Mouse (Mus musculus) neural tube, embryonic 13.5 days (tissue): ENCODE data around the gene Pts. TPM values are rescaled to one million over a fixed set of nuclear protein-coding genes. Genes with fewer than 3 reads are reported as not detected.

ENCODE experiments used
- ATAC-seq: fragments of 200-750 bp; cut with Nextera tagmentation; 2 replicates; pipeline ENCODE4 v1.8.0; 2017; ENCODE audit warnings: low read depth, mild to moderate bottlenecking, moderate TSS enrichment, moderate library complexity
- H3K27ac ChIP-seq: fragments of 300-500 bp; sonication (generic); replicated peaks from 2 replicates; pipeline ENCODE4 v1.5.1; 2015; ENCODE audit warnings: moderate library complexity, mild to moderate bottlenecking, inconsistent platforms
- H3K27me3 ChIP-seq: fragments of 300-500 bp; sonication (generic); 2 replicates; pipeline ENCODE4 v1.6.1; 2015; ENCODE audit warnings: mild to moderate bottlenecking, inconsistent platforms
- H3K36me3 ChIP-seq: fragments of 300-500 bp; sonication (generic); 2 replicates; pipeline ENCODE4 v1.6.1; 2015; ENCODE audit warnings: mild to moderate bottlenecking, inconsistent platforms
- H3K4me1 ChIP-seq: fragments of 300-500 bp; sonication (generic); replicated peaks from 2 replicates; pipeline ENCODE4 v1.6.1; 2015; ENCODE audit warnings: inconsistent platforms
- H3K4me2 ChIP-seq: fragments of 300-500 bp; sonication (generic); 2 replicates; pipeline ENCODE4 v1.6.1; 2015; ENCODE audit warnings: inconsistent platforms, mild to moderate bottlenecking, moderate library complexity
- H3K4me3 ChIP-seq: fragments of 300-500 bp; sonication (generic); 2 replicates; pipeline ENCODE4 v1.5.1; 2015; ENCODE audit warnings: mild to moderate bottlenecking, inconsistent platforms
- H3K9ac ChIP-seq: fragments of 300-500 bp; sonication (generic); 2 replicates; pipeline ENCODE4 v1.6.1; 2015; ENCODE audit warnings: moderate library complexity, mild to moderate bottlenecking, inconsistent platforms
- H3K9me3 ChIP-seq: fragments of 300-500 bp; sonication (generic); 2 replicates; pipeline ENCODE4 v1.6.1; 2016; ENCODE audit warnings: inconsistent platforms
- WGBS: fragments of 180-500 bp; shearing (Covaris S2); methylation state at CpG from one replicate; pipeline ENCODE4 v1.1.7; 2015; 5-methylcytosine and 5-hydroxymethylcytosine counted together
- polyA plus RNA-seq: library from polyadenylated mRNA; unstranded; fragments of >200 nt; fragmentation: Nextera tagmentation; extraction: Ambion mirVana; gene quantifications from 2 replicates; pipeline ENCODE4 v1.2.1, GENCODE M21; 2015

The Pts gene
- polyA plus RNA-seq, 1 experiment from 2014 or later: 128 TPM

- Histone ChIP-seq H3K27ac (no peak overlapping the region), H3K4me3 (no peak overlapping the region), H3K4me2 (no peak overlapping the region), H3K27me3 (no peaks in the 10 kb centered on the region), H3K9me3 (no peaks in the 10 kb centered on the region), H3K9ac (no peak overlapping the region), H3K36me3 (peaks cover 13% of the 10 kb centered on the region; the same call in 1 of the 2 replicates), H3K4me1 (peaks cover 17% of the 10 kb centered on the region)
- WGBS: 90% methylated on average over 5 of the region's 5 CpGs
- ATAC-seq: no peak
These were observed 3.6 kb downstream of the Pts start for GRCm38 (mm10) chr9:50524936-50525335.

GRCm38 (mm10) chr9:50522574-50522973, 6.0 kb downstream of the Pts start:
- no peak overlapping the region for H3K4me2 ChIP-seq
- WGBS: 84% methylated on average over 5 of the region's 5 CpGs
- H3K4me3 ChIP-seq: no peak overlapping the region
- no peak overlapping the region for H3K27ac ChIP-seq
- H3K27me3 ChIP-seq: no peaks in the 10 kb centered on the region
- no peak overlapping the region for H3K9ac ChIP-seq
- H3K36me3 ChIP-seq: peaks cover 13% of the 10 kb centered on the region; the same call in 1 of the 2 replicates
- no peak for ATAC-seq
- H3K9me3 ChIP-seq: no peaks in the 10 kb centered on the region
- peaks cover 11% of the 10 kb centered on the region for H3K4me1 ChIP-seq

GRCm38 (mm10) chr9:50521562-50521961, 7.0 kb downstream of the Pts start:
- H3K9me3 ChIP-seq: no peaks in the 10 kb centered on the region
- ATAC-seq: no peak
- H3K36me3 ChIP-seq: peaks cover 13% of the 10 kb centered on the region; the same call in 1 of the 2 replicates
- H3K27ac ChIP-seq: no peak overlapping the region
- no peak overlapping the region for H3K4me3 ChIP-seq
- no peak overlapping the region for H3K9ac ChIP-seq
- 57% methylated on average over 2 of the region's 2 CpGs for WGBS
- 0 out of 2 replicates have a peak, but pooled peaks cover under 1% of the 10 kb centered on the region for H3K4me1 ChIP-seq
- no peaks in the 10 kb centered on the region for H3K27me3 ChIP-seq
- no peak overlapping the region for H3K4me2 ChIP-seq

- 91% methylated on average over 6 of the region's 6 CpGs for WGBS
- Histone ChIP-seq H3K36me3 (peaks cover 13% of the 10 kb centered on the region; the same call in 1 of the 2 replicates), H3K9me3 (no peaks in the 10 kb centered on the region), H3K4me3 (no peak overlapping the region), H3K4me2 (no peak overlapping the region), H3K9ac (no peak overlapping the region), H3K27ac (no peak overlapping the region), H3K27me3 (no peaks in the 10 kb centered on the region), H3K4me1 (no peaks in the 10 kb centered on the region)
- ATAC-seq: no peak
These were observed 7.8 kb downstream of the Pts start for GRCm38 (mm10) chr9:50520748-50521147.

GRCm38 (mm10) chr9:50518781-50519180, 9.7 kb downstream of the Pts start:
- Histone ChIP-seq H3K4me2 (no peak overlapping the region), H3K36me3 (0 out of 2 replicates have a peak, but pooled peaks cover 4% of the 10 kb centered on the region), H3K4me1 (no peaks in the 10 kb centered on the region), H3K27me3 (no peaks in the 10 kb centered on the region), H3K9me3 (no peaks in the 10 kb centered on the region), H3K9ac (no peak overlapping the region), H3K27ac (no peak overlapping the region), H3K4me3 (no peak overlapping the region)
- 9% methylated on average over 2 of the region's 2 CpGs for WGBS
- ATAC-seq: no peak

- ATAC-seq: no peak
- H3K4me3 ChIP-seq: no peak overlapping the region
- no peaks in the 10 kb centered on the region for H3K27me3 ChIP-seq
- H3K36me3 ChIP-seq: no peaks in the 10 kb centered on the region
- H3K4me2 ChIP-seq: no peak overlapping the region
- H3K9me3 ChIP-seq: no peaks in the 10 kb centered on the region
- no peaks in the 10 kb centered on the region for H3K4me1 ChIP-seq
- WGBS: 88% methylated on average over 5 of the region's 5 CpGs
- H3K9ac ChIP-seq: no peak overlapping the region
- H3K27ac ChIP-seq: no peak overlapping the region
These were observed 13.1 kb downstream of the Pts start for GRCm38 (mm10) chr9:50515462-50515861.

- Histone ChIP-seq H3K4me2 (no peak overlapping the region), H3K36me3 (no peaks in the 10 kb centered on the region), H3K4me1 (no peaks in the 10 kb centered on the region), H3K9ac (no peak overlapping the region), H3K27ac (no peak overlapping the region), H3K9me3 (no peaks in the 10 kb centered on the region), H3K27me3 (no peaks in the 10 kb centered on the region), H3K4me3 (no peak overlapping the region)
- ATAC-seq: no peak
- WGBS: 84% methylated on average over 7 of the region's 7 CpGs
These were observed 21.0 kb downstream of the Pts start for GRCm38 (mm10) chr9:50507570-50507969.

GRCm38 (mm10) chr9:50505405-50505804, 23.1 kb downstream of the Pts start:
- H3K36me3 ChIP-seq: no peaks in the 10 kb centered on the region
- no peak overlapping the region for H3K4me2 ChIP-seq
- H3K9me3 ChIP-seq: no peaks in the 10 kb centered on the region
- no peak overlapping the region for H3K4me3 ChIP-seq
- WGBS: 42% methylated on average over 6 of the region's 6 CpGs
- no peaks in the 10 kb centered on the region for H3K27me3 ChIP-seq
- no peak for ATAC-seq
- H3K27ac ChIP-seq: no peak overlapping the region
- 0 out of 2 replicates have a peak, but pooled peaks cover 4% of the 10 kb centered on the region for H3K4me1 ChIP-seq
- no peak overlapping the region for H3K9ac ChIP-seq

GRCm38 (mm10) chr9:50502949-50503348, 25.6 kb downstream of the Pts start:
- Histone ChIP-seq H3K4me2 (no peak overlapping the region), H3K9me3 (no peaks in the 10 kb centered on the region), H3K27ac (no peak overlapping the region), H3K36me3 (no peaks in the 10 kb centered on the region), H3K9ac (no peak overlapping the region), H3K4me3 (no peak overlapping the region), H3K4me1 (0 out of 2 replicates have a peak, but pooled peaks cover 9% of the 10 kb centered on the region), H3K27me3 (no peaks in the 10 kb centered on the region)
- WGBS: 87% methylated on average over 3 of the region's 3 CpGs
- ATAC-seq: no peak

GRCm38 (mm10) chr9:50500974-50501501, 27.5 kb downstream of the Pts start:
- Histone ChIP-seq H3K27ac (peak overlapping the region; percentile 71), H3K9ac (peak overlapping the region; percentile 59), H3K36me3 (no peaks in the 10 kb centered on the region), H3K9me3 (no peaks in the 10 kb centered on the region), H3K4me3 (peak overlapping the region; percentile 38), H3K4me2 (peak overlapping the region; percentile 57), H3K27me3 (no peaks in the 10 kb centered on the region), H3K4me1 (peaks cover 16% of the 10 kb centered on the region; the same call in 1 of the 2 replicates)
- 21% methylated on average over 14 of the region's 14 CpGs for WGBS
- ATAC-seq: peak; percentile 93

GRCm38 (mm10) chr9:50500467-50500973, 28.0 kb downstream of the Pts start:
- Histone ChIP-seq H3K4me2 (peak overlapping the region; percentile 57), H3K36me3 (no peaks in the 10 kb centered on the region), H3K4me3 (peak overlapping the region; percentile 38), H3K27me3 (no peaks in the 10 kb centered on the region), H3K9ac (peak overlapping the region; percentile 59), H3K9me3 (no peaks in the 10 kb centered on the region), H3K27ac (peak overlapping the region; percentile 71; the same call in 1 of the 2 replicates), H3K4me1 (peaks cover 21% of the 10 kb centered on the region; the same call in 1 of the 2 replicates)
- peak; percentile 45; the same call in 1 of the 2 replicates for ATAC-seq
- 69% methylated on average over 15 of the region's 15 CpGs for WGBS

- H3K9ac ChIP-seq: no peak overlapping the region
- no peaks in the 10 kb centered on the region for H3K27me3 ChIP-seq
- ATAC-seq: no peak
- H3K4me2 ChIP-seq: peak overlapping the region; percentile 57
- 91% methylated on average over 3 of the region's 3 CpGs for WGBS
- H3K36me3 ChIP-seq: no peaks in the 10 kb centered on the region
- no peak overlapping the region for H3K27ac ChIP-seq
- no peaks in the 10 kb centered on the region for H3K9me3 ChIP-seq
- no peak overlapping the region for H3K4me3 ChIP-seq
- peaks cover 21% of the 10 kb centered on the region; the same call in 1 of the 2 replicates for H3K4me1 ChIP-seq
These were observed 28.7 kb downstream of the Pts start for GRCm38 (mm10) chr9:50499781-50500180.

- Histone ChIP-seq H3K36me3 (no peaks in the 10 kb centered on the region), H3K4me3 (no peak overlapping the region), H3K27me3 (no peaks in the 10 kb centered on the region), H3K4me2 (no peak overlapping the region), H3K27ac (no peak overlapping the region), H3K4me1 (peaks cover 21% of the 10 kb centered on the region; the same call in 1 of the 2 replicates), H3K9ac (no peak overlapping the region), H3K9me3 (no peaks in the 10 kb centered on the region)
- WGBS: 86% methylated on average over 16 of the region's 16 CpGs
- no peak for ATAC-seq
These were observed 29.7 kb downstream of the Pts start for GRCm38 (mm10) chr9:50498815-50499214.
